Mouse (Mus musculus) lung, embryonic 16.5 days (tissue): ENCODE results near the gene Rilpl1. TPM values are rescaled to one million over a fixed set of nuclear protein-coding genes. Genes with fewer than 3 reads are reported as not detected.
"Not testable (repeated sequence)": the region's sequence is repeated elsewhere in the genome, so short reads cannot be mapped to it uniquely, and the experiment has no call there.

Experiments used
- ATAC-seq: fragments of 200-750 bp; cut with Nextera tagmentation; 2 replicates; pipeline ENCODE4 v1.8.0; 2017; ENCODE audit warnings: low read depth, mild to moderate bottlenecking, moderate library complexity
- H3K27ac ChIP-seq: fragments of 300-500 bp; sonication (generic); 2 replicates; pipeline ENCODE4 v1.5.1; 2014; ENCODE audit warnings: mild to moderate bottlenecking, control low read depth, low read length
- H3K27me3 ChIP-seq: fragments of 300-500 bp; sonication (generic); 2 replicates; pipeline ENCODE4 v1.6.1; 2014; ENCODE audit warnings: low read depth, low read length, mixed read lengths; ENCODE audit not compliant: control insufficient read depth, insufficient read depth
- H3K36me3 ChIP-seq: fragments of 300-500 bp; sonication (generic); 2 replicates; pipeline ENCODE4 v1.6.1; 2014; ENCODE audit warnings: low read length; ENCODE audit not compliant: control insufficient read depth, insufficient read depth
- H3K4me1 ChIP-seq: fragments of 300-500 bp; sonication (generic); replicated peaks from 2 replicates; pipeline ENCODE4 v1.6.1; 2014; ENCODE audit warnings: low read length, mixed read lengths; ENCODE audit not compliant: control insufficient read depth, insufficient read depth
- H3K4me2 ChIP-seq: fragments of 300-500 bp; sonication (generic); 2 replicates; pipeline ENCODE4 v1.6.1; 2014; ENCODE audit warnings: low read depth, low read length, control low read depth
- H3K4me3 ChIP-seq: fragments of 300-500 bp; sonication (generic); 2 replicates; pipeline ENCODE4 v1.5.1; 2014; ENCODE audit warnings: mild to moderate bottlenecking, low read length, control low read depth
- H3K9ac ChIP-seq: fragments of 300-500 bp; sonication (generic); 2 replicates; pipeline ENCODE4 v1.6.1; 2014; ENCODE audit warnings: low read length, control low read depth
- H3K9me3 ChIP-seq: fragments of 300-500 bp; sonication (generic); 2 replicates; pipeline ENCODE4 v1.6.1; 2016; ENCODE audit warnings: low read length; ENCODE audit not compliant: control insufficient read depth
- WGBS: fragments of 180-500 bp; shearing (Covaris S2); extraction: QIAGEN DNeasy Blood & Tissue Kit; methylation state at CpG from one replicate; pipeline ENCODE4 v1.1.7; 2014; 5-methylcytosine and 5-hydroxymethylcytosine counted together
- polyA plus RNA-seq: library from polyadenylated mRNA; unstranded; fragments of >200 nt; fragmentation: Nextera tagmentation; extraction: Ambion mirVana; gene quantifications from 2 replicates; pipeline ENCODE4 v1.2.1, GENCODE M21; 2015

Rilpl1 gene
- polyA plus RNA-seq, 1 experiment from 2014 or later: 17.1 TPM

DNA sequence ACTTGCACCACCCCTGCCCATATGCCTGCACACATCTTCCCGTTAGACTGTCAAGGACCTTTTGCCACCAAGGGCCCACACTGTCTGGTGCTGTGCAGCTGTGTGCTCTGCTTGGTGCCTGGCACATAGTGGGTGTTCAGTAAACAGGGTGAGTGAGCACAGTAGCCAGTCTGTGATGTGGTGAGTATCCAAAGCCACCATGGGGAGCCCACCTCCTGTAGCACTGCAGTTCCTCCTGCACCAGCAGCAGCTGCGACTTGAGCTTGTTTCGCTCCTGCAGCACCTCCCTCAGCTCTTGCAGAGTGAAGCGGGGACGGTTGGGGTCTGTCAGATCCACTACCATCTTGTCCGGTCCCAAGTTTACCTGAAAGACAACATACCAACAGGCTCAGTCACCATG lies 61.7 kb downstream of the Rilpl1 start:
- WGBS: 93% methylated on average over 6 of the region's 6 CpGs
- Histone ChIP-seq H3K4me2 (no peak overlapping the region), H3K27me3 (no peaks in the 10 kb centered on the region), H3K4me1 (no peaks in the 10 kb centered on the region), H3K9me3 (no peaks in the 10 kb centered on the region), H3K36me3 (peaks cover 11% of the 10 kb centered on the region; the same call in 1 of the 2 replicates), H3K4me3 (no peak overlapping the region), H3K27ac (no peak overlapping the region), H3K9ac (no peak overlapping the region)
- ATAC-seq: no peak

DNA sequence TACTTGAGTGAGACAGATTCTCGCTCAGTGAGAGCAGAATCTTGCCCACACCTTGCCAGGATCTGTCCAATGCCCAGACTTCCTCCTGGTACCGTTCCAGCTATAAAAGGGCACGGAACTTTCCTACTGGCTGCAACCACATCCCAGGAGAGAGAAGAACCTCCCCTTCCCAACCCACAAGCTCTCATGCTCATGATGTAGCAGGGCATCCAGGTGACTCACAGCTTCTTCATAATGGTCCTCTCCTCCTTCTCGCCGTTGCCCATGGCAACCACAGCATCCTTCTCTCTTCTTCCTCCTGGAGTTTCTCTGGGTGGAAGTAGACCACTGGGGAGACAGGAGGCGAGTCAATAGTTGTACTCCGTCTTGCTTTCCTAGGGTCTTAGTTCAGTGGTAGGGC lies 62.8 kb downstream of the Rilpl1 start:
- ATAC-seq: no peak
- Histone ChIP-seq H3K4me1 (no peaks in the 10 kb centered on the region), H3K9ac (no peak overlapping the region), H3K4me2 (no peak overlapping the region), H3K36me3 (peaks cover 13% of the 10 kb centered on the region; the same call in 1 of the 2 replicates), H3K27me3 (no peaks in the 10 kb centered on the region), H3K4me3 (no peak overlapping the region), H3K9me3 (no peaks in the 10 kb centered on the region), H3K27ac (no peak overlapping the region)
- 90% methylated on average over 7 of the region's 7 CpGs for WGBS

DNA sequence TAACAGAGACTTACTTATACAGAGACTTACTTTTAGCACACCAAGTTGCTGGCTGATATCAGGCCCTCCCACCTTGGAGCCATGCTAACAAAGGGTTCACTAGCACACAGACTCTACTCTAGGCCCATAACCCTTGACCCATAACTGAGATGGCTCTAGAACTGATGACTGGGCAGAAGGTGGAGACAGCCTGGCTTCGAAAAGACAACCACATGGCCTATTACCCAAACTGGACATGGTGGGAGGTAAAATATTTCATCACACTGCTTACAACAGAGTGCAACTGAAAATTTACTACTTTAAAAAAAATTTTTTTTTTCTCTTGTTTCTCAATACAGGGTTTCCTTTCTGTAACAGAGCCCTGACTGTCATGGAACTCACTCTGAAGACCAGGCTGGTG lies 63.4 kb downstream of the Rilpl1 start:
- no peaks in the 10 kb centered on the region for H3K9me3 ChIP-seq
- WGBS: 80% methylated on average over 1 of the region's 1 CpGs
- no peak overlapping the region for H3K27ac ChIP-seq
- H3K27me3 ChIP-seq: no peaks in the 10 kb centered on the region
- H3K9ac ChIP-seq: no peak overlapping the region
- no peak overlapping the region for H3K4me2 ChIP-seq
- ATAC-seq: no peak
- H3K4me1 ChIP-seq: no peaks in the 10 kb centered on the region
- H3K36me3 ChIP-seq: peaks cover 15% of the 10 kb centered on the region
- H3K4me3 ChIP-seq: no peak overlapping the region

DNA sequence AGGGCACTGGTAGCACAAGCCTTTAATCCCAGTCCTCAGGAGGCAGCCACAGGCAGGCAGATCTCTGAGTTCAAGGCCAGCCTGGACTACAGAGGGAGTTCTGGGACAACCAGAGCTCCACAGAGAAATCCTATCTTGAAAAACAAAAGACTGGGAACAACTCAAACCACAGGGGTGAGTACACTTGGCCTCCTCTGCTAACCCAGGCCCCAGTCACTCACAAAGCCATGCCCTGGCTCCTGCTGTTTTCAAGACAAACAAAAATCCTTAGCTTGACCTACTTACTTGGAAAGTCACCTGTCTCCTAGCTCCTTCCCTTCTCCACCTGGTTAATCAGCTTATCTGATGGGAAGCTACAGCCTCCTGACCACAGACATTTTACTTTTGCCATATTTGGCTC lies 66.3 kb downstream of the Rilpl1 start:
- Histone ChIP-seq H3K36me3 (peaks cover 27% of the 10 kb centered on the region), H3K27ac (no peak overlapping the region), H3K4me2 (no peak overlapping the region), H3K9me3 (no peaks in the 10 kb centered on the region), H3K4me1 (no peaks in the 10 kb centered on the region), H3K27me3 (no peaks in the 10 kb centered on the region), H3K4me3 (no peak overlapping the region), H3K9ac (no peak overlapping the region)
- no peak for ATAC-seq

DNA sequence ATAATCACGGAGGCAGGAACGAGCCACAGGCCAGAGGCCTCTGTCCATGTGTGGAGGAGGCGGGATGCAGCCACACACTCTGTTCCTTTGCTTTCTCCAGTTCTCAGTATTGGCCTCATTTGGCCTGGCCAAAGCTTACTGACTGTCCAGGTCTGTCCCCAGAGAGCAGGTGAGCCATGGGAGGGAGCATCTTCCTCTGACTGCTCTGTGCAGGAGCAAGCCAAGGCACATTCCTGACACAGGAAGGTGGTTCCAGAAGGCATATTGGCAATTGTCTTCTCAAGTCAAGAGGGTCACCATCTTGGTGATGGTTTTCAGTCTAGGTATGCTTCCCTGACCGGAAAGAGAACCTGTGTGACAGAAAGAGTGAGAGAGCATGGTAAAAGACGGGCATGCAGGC lies 67.7 kb downstream of the Rilpl1 start:
- Histone ChIP-seq H3K4me1 (no peaks in the 10 kb centered on the region), H3K9me3 (no peaks in the 10 kb centered on the region), H3K36me3 (peaks cover 37% of the 10 kb centered on the region), H3K27me3 (no peaks in the 10 kb centered on the region), H3K9ac (no peak overlapping the region), H3K4me3 (no peak overlapping the region), H3K27ac (no peak overlapping the region), H3K4me2 (no peak overlapping the region)
- WGBS: 79% methylated on average over 5 of the region's 5 CpGs
- ATAC-seq: no peak

DNA sequence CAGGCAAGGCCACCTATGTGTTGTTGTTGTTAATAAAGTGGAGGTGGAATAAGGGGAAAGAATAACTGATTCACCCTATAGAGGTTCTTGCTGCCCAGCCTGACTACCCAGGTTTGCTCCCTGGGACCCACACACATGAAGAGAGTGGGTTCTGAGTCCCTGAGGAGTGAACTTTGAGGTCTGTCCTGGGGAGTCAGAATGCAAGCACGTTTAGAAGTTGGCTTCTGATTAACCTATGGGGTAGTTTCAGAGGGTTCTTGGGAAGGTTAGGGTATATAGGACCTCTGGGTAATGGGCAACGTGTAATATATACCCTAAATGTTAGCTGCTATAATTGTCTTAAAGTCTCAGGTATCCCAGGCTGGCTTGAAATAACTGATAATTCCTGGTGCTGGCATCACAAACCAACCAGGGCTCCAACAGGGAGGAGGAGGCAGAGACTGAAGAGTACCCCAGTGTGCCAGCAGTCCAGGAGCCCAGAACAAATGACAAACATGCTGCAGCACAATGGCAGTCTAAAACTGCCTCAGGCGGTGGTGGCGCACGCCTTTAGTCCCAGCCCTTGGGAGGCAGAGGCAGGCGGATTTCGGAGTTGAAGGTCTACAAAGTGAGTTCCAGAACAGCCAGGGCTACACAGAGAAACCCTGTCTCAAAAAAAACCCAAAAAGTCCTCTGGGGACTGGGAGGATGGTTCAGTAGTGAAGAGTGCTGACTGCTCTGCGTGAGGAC lies 68.7 kb downstream of the Rilpl1 start:
- WGBS: 86% methylated on average over 8 of the region's 8 CpGs
- ATAC-seq: no peak
- Histone ChIP-seq H3K4me2 (no peak overlapping the region), H3K9ac (no peak overlapping the region), H3K4me3 (no peak overlapping the region), H3K4me1 (no peaks in the 10 kb centered on the region), H3K27ac (no peak overlapping the region), H3K9me3 (no peaks in the 10 kb centered on the region), H3K36me3 (peaks cover 39% of the 10 kb centered on the region), H3K27me3 (no peaks in the 10 kb centered on the region)

DNA sequence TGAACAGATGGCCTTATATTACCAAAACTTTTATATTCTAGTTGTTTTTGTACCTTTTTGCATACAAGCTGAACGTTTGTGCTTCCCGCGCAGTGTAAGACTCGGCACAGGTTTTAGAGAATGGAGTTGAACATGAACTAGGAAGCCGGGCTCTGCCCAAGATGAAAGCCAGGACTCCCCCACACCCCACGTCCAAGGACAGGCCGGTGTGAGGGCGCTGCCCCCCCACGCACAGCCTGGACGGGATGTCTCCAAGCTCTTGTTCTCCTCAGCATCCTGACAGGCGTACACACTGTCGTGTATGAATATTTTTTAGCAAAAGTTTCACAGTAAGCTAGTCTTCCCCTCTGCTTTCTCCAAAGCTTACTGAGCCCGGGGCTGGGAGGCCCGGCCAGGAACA lies 70.3 kb downstream of the Rilpl1 start:
- peaks cover 49% of the 10 kb centered on the region for H3K36me3 ChIP-seq
- WGBS: 89% methylated on average over 14 of the region's 14 CpGs

DNA sequence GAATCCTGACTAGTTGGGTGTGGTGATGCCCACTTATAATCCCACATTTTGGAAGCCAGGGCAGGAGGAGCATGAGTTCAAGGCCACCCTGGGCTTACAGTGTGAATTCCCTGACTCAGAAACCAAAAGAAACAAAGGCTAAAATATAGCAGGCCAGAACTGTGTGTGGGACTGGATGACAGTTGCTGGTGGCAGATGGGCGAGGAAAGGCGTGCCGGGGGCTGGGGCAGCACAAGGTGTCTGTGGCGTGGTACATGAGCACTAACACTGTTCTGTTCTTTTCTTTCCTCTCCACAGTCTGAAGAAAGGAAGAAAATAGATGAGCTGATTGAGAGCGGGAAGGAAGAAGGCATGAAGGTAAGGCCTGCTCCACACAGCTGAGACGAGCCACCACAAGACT lies 74.4 kb downstream of the Rilpl1 start:
- H3K36me3 ChIP-seq: peaks cover 62% of the 10 kb centered on the region
- ATAC-seq: no peak
- H3K9ac ChIP-seq: no peak overlapping the region
- no peaks in the 10 kb centered on the region for H3K9me3 ChIP-seq
- WGBS: 96% methylated on average over 6 of the region's 6 CpGs
- H3K27me3 ChIP-seq: no peaks in the 10 kb centered on the region
- no peak overlapping the region for H3K4me3 ChIP-seq
- no peaks in the 10 kb centered on the region for H3K4me1 ChIP-seq
- no peak overlapping the region for H3K27ac ChIP-seq
- H3K4me2 ChIP-seq: no peak overlapping the region

More for the DNA sequence above, 70.3 kb downstream of the Rilpl1 start:
- not testable (repeated sequence) for H3K4me3 ChIP-seq, H3K9me3 ChIP-seq, H3K27ac ChIP-seq, ATAC-seq, H3K9ac ChIP-seq, H3K4me1 ChIP-seq, H3K4me2 ChIP-seq, H3K27me3 ChIP-seq

DNA sequence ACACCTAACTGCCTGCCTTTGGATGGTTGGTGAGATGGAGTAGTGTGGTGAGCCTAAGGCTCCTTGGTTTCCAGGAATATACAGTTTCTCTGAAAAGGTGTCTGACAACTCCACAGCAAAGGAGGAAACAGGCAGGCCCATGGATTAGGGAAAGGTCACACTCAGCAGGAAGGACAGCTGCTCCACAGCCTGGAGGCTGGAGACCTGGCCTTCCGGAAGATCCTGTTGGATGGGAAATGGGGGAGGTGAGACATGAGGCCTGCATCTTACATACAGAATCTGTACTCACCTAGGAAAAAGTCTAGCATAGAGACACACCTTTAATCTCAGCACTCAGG lies 77.1 kb downstream of the Rilpl1 start:
- Histone ChIP-seq H3K27ac (no peak overlapping the region), H3K4me3 (no peak overlapping the region)

More for the DNA sequence above, 77.1 kb downstream of the Rilpl1 start:
- Histone ChIP-seq H3K36me3 (peaks cover 67% of the 10 kb centered on the region), H3K9me3 (no peaks in the 10 kb centered on the region), H3K27me3 (no peaks in the 10 kb centered on the region), H3K9ac (no peak overlapping the region), H3K4me2 (no peak overlapping the region), H3K4me1 (no peaks in the 10 kb centered on the region)
- 58% methylated on average over 1 of the region's 1 CpGs for WGBS
- ATAC-seq: no peak
